Comparison of ENCODE assay signal across 11 mouse cellular contexts in the genomic region with DNA sequence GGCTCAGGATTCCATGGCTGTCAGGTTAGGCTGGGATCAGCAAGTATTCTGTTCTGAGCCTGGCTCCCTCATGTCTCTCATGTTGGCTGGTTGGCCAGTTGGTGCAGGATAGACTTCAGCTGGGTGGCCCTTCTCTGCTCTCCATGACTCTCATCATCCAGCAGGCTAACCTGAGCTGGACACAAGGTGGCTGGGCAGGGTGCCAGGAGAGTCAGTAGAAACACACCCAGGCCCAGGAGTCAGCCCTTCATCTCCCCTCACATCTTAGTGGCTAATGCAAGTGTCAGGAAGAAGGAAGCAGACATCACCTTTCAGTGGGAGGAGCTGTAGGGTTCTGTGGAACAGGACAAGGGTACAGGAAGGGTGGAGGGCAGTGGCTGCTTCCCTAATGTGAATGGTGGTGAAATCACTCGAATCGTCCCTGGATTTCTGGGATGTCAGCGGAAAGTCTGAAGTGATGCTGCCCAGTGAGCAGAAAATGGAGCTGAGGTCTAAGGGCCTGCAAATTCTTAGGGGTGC. TPM values are rescaled to one million over a fixed set of nuclear protein-coding genes. Genes with fewer than 3 reads are reported as not detected.
DNase-seq lines count a peak whose midpoint lies in the region.
"Had no signal": no experiment of that assay in that cellular context is flagged by ENCODE, and none has a peak within 500 bp of the region (broad histone marks: within the 10 kb centered on the region; RNA-seq: fewer than 3 reads in every experiment).

No protein-coding gene starts in this region.

- peak; percentile 44 to 55 for DNase-seq in heart, adult 18-20 months
- no peak for DNase-seq in heart, postnatal 36 days
- peak; percentile 44 for DNase-seq in kidney, postnatal 14 days
- no peak for DNase-seq in kidney, adult 9 months
- peak; percentile 35 for DNase-seq in lung, postnatal 36 days
- no peak for DNase-seq in lung, postnatal 4 days
- DNase-seq: adrenal gland, adult 8-10 months; cerebellum, adult 18-20 months; cerebellum, adult 9-11 months; cerebellum, postnatal 36 days; gastrocnemius, postnatal 10 days had no signal

- intact Hi-C loops in heart, postnatal 36 days (cut with DNase I) = no loop called here

RNA-seq across cellular contexts. Expression of gene Itga9, which starts 12.3 kb away (rescaled TPM):
- total RNA-seq in heart, adult 18-20 months (2021) = 10 to 100 TPM; 35.0 to 36.2 TPM
- 10 to 100 TPM; 49.5 to 60.2 TPM for total RNA-seq in heart, postnatal 36 days (2021)

Comparison
In these comparisons a context has a peak if more than half of its experiments do, and no peak if none do; other contexts are left out.
1. DNase-seq: peak in heart, adult 18-20 months (2 of 2), kidney, postnatal 14 days (single experiment) and lung, postnatal 36 days (single experiment); none in heart, postnatal 36 days (0 of 2), kidney, adult 9 months (single experiment) and lung, postnatal 4 days (0 of 2).